Mouse (Mus musculus) limb, embryonic 15.5 days (tissue): ENCODE measurements around the gene Cstf3. TPM values are rescaled to one million over a fixed set of nuclear protein-coding genes. Genes with fewer than 3 reads are reported as not detected.

Experiments
- polyA plus RNA-seq: library from polyadenylated mRNA; unstranded; fragments of >200 nt; fragmentation: Nextera tagmentation; extraction: Ambion mirVana; gene quantifications from 2 replicates; pipeline ENCODE4 v1.2.1, GENCODE M21; 2015

Gene Cstf3
- polyA plus RNA-seq, 1 experiment from 2014 or later = 60.9 TPM

Other genes with a start within 250 kb of the Cstf3 start
- gene D430041D05Rik, start 179.5 kb upstream of the Cstf3 start, polyA plus RNA-seq = 0.76 and 0.87 TPM in 2 replicates
- 14.9 and 17.7 TPM in 2 replicates for gene Hipk3, start 96.1 kb upstream of the Cstf3 start, polyA plus RNA-seq
- gene Tcp11l1, start 121.6 kb downstream of the Cstf3 start, polyA plus RNA-seq = 33.7 and 35.3 TPM in 2 replicates
- 0.20 TPM in 1 of 2 replicates, not detected in the other for gene Pin1rt1, start 125.9 kb downstream of the Cstf3 start, polyA plus RNA-seq
- gene Depdc7, start 152.4 kb downstream of the Cstf3 start, polyA plus RNA-seq = 8.3 and 8.7 TPM in 2 replicates
- 8.5 and 9.9 TPM in 2 replicates for gene Qser1, start 226.2 kb downstream of the Cstf3 start, polyA plus RNA-seq